Mouse (Mus musculus) spleen, adult 2 months (tissue): ENCODE measurements around the gene Srp68. TPM values are rescaled to one million over a fixed set of nuclear protein-coding genes. Genes with fewer than 3 reads are reported as not detected.
A peak's percentile ranks its signal among the peaks of the same experiment; 100 is the strongest.

Source experiments
- DNase-seq, 2 experiments: peaks; one replicate each; pipeline versions ENCODE4 v3.0.0 to v3.0.0-alpha.2; 2012 to 2021; ENCODE audit warnings: low spot score in 2 of 2, low read depth in 1 of 2
- H3K27ac ChIP-seq: fragments of 200-500 bp; 2 replicates; pipeline ENCODE4 v1.5.1; 2012; ENCODE audit warnings: low read length, inconsistent platforms; ENCODE audit not compliant: insufficient read depth
- H3K27me3 ChIP-seq: fragments of 200-500 bp; 2 replicates; pipeline ENCODE4 v1.6.1; 2012; ENCODE audit warnings: mild to moderate bottlenecking, moderate library complexity, low read length, inconsistent platforms; ENCODE audit not compliant: control insufficient read depth, insufficient read depth
- H3K36me3 ChIP-seq: fragments of 200-500 bp; 2 replicates; pipeline ENCODE4 v1.6.1; 2012; ENCODE audit warnings: mild to moderate bottlenecking, low read length, inconsistent platforms; ENCODE audit not compliant: control insufficient read depth, insufficient read depth
- H3K4me1 ChIP-seq: fragments of 200-500 bp; 2 replicates; pipeline ENCODE4 v1.6.1; 2011; ENCODE audit warnings: inconsistent platforms; ENCODE audit not compliant: control insufficient read depth, insufficient read depth, insufficient read length
- H3K4me3 ChIP-seq: fragments of 200-500 bp; 2 replicates; pipeline ENCODE4 v1.5.1; 2011; ENCODE audit warnings: mild to moderate bottlenecking, inconsistent platforms; ENCODE audit not compliant: insufficient read depth, insufficient read length; ENCODE audit errors: extremely low read depth
- CTCF ChIP-seq: fragments of 200-500 bp; IDR thresholded peaks from 2 replicates; pipeline ENCODE4 v1.5.1; 2011; ENCODE audit warnings: mild to moderate bottlenecking, inconsistent platforms; ENCODE audit not compliant: insufficient read depth, insufficient read length, insufficient replicate concordance; ENCODE audit errors: extremely low read depth
- POLR2A ChIP-seq: fragments of 200-500 bp; IDR thresholded peaks from 2 replicates; pipeline ENCODE4 v1.6.1; 2011; ENCODE audit warnings: low read depth, low read length, inconsistent platforms
- WGBS: fragments of 180-500 bp; shearing (Covaris S2); methylation state at CpG from one replicate; pipeline ENCODE4 v1.1.7; 2018; 5-methylcytosine and 5-hydroxymethylcytosine counted together
- polyA plus RNA-seq: library from polyadenylated mRNA; depleted of rRNA; stranded (reverse); fragments of >200 nt; gene quantifications from 2 replicates; pipeline ENCODE4 v1.2.3, GENCODE M21; 2012

The Srp68 gene
- polyA plus RNA-seq, 1 experiment: 25.4 TPM

- H3K4me1 ChIP-seq: no peaks in the 10 kb centered on the region
- no peak overlapping the region for H3K27ac ChIP-seq
- 97% methylated on average over 8 of the region's 8 CpGs for WGBS
- no peak for DNase-seq
- H3K27me3 ChIP-seq: no peaks in the 10 kb centered on the region
- TF ChIP-seq CTCF: no peak
- no peak for TF ChIP-seq POLR2A
- H3K4me3 ChIP-seq: no peak overlapping the region
- peaks cover 18% of the 10 kb centered on the region for H3K36me3 ChIP-seq
Measured at GRCm38 (mm10) chr11:116296191-116296734, 22.2 kb upstream of the Srp68 start.

- peak; percentile 23 to 38 for DNase-seq
- TF ChIP-seq CTCF: peak; percentile 70; the same call in 1 of the 2 replicates
- TF ChIP-seq POLR2A: no peak
- Histone ChIP-seq H3K4me3 (no peak overlapping the region), H3K27ac (no peak overlapping the region), H3K27me3 (no peaks in the 10 kb centered on the region), H3K4me1 (no peaks in the 10 kb centered on the region), H3K36me3 (peaks cover 20% of the 10 kb centered on the region)
- WGBS: 48% methylated on average over 5 of the region's 5 CpGs
Measured at GRCm38 (mm10) chr11:116294319-116294718, 20.3 kb upstream of the Srp68 start.

- Histone ChIP-seq H3K4me1 (no peaks in the 10 kb centered on the region), H3K27me3 (no peaks in the 10 kb centered on the region), H3K27ac (no peak overlapping the region), H3K4me3 (no peak overlapping the region), H3K36me3 (peaks cover 20% of the 10 kb centered on the region)
- TF ChIP-seq POLR2A (no peak), CTCF (no peak)
- no peak for DNase-seq
- 79% methylated on average over 12 of the region's 12 CpGs for WGBS
Measured at GRCm38 (mm10) chr11:116293538-116294137, 19.6 kb upstream of the Srp68 start.

GRCm38 (mm10) chr11:116292401-116292800 is 18.4 kb upstream of the Srp68 start:
- Histone ChIP-seq H3K27ac (no peak overlapping the region), H3K4me3 (no peak overlapping the region), H3K27me3 (no peaks in the 10 kb centered on the region), H3K36me3 (peaks cover 24% of the 10 kb centered on the region), H3K4me1 (0 out of 2 replicates have a peak, but pooled peaks cover 4% of the 10 kb centered on the region)
- DNase-seq: no peak
- WGBS: 90% methylated on average over 13 of the region's 13 CpGs
- TF ChIP-seq POLR2A (no peak), CTCF (no peak)

GRCm38 (mm10) chr11:116290556-116290955 is 16.5 kb upstream of the Srp68 start:
- Histone ChIP-seq H3K27ac (no peak overlapping the region), H3K36me3 (peaks cover 22% of the 10 kb centered on the region), H3K27me3 (no peaks in the 10 kb centered on the region), H3K4me3 (no peak overlapping the region), H3K4me1 (0 out of 2 replicates have a peak, but pooled peaks cover 4% of the 10 kb centered on the region)
- no peak for TF ChIP-seq CTCF
- no peak for TF ChIP-seq POLR2A
- 63% methylated on average over 8 of the region's 8 CpGs for WGBS
- no peak for DNase-seq

- 81% methylated on average over 5 of the region's 5 CpGs for WGBS
- DNase-seq: no peak
- TF ChIP-seq CTCF: no peak
- no peak for TF ChIP-seq POLR2A
- peaks cover 15% of the 10 kb centered on the region for H3K4me1 ChIP-seq
- peaks cover 21% of the 10 kb centered on the region for H3K36me3 ChIP-seq
- H3K27me3 ChIP-seq: peaks cover 8% of the 10 kb centered on the region
- no peak overlapping the region for H3K27ac ChIP-seq
- H3K4me3 ChIP-seq: no peak overlapping the region
Measured at GRCm38 (mm10) chr11:116287351-116287750, 13.3 kb upstream of the Srp68 start.

GRCm38 (mm10) chr11:116285770-116286191 is 11.8 kb upstream of the Srp68 start:
- TF ChIP-seq CTCF (no peak), POLR2A (no peak)
- Histone ChIP-seq H3K4me1 (peaks cover 23% of the 10 kb centered on the region), H3K27ac (no peak overlapping the region), H3K4me3 (no peak overlapping the region), H3K27me3 (peaks cover 15% of the 10 kb centered on the region), H3K36me3 (peaks cover 14% of the 10 kb centered on the region)
- 76% methylated on average over 7 of the region's 7 CpGs for WGBS
- DNase-seq: no peak
